Mouse (Mus musculus) left cerebral cortex, adult 8-10 months (tissue): ENCODE results near the gene Fa2h. TPM values are rescaled to one million over a fixed set of nuclear protein-coding genes. Genes with fewer than 3 reads are reported as not detected.

Experiments used
- DNase-seq, 2 experiments: peaks; one replicate each; pipeline ENCODE4 v3.0.0; 2022; ENCODE audit warnings: low spot score in 2 of 2
- total RNA-seq, 4 experiments: library from RNA; stranded (reverse); gene quantifications; 2 replicates each; pipeline ENCODE4 v1.2.4; 2022

Gene Fa2h
- 10 to 100 TPM; 23.8 to 26.2 (median 24.8) TPM for total RNA-seq

DNA sequence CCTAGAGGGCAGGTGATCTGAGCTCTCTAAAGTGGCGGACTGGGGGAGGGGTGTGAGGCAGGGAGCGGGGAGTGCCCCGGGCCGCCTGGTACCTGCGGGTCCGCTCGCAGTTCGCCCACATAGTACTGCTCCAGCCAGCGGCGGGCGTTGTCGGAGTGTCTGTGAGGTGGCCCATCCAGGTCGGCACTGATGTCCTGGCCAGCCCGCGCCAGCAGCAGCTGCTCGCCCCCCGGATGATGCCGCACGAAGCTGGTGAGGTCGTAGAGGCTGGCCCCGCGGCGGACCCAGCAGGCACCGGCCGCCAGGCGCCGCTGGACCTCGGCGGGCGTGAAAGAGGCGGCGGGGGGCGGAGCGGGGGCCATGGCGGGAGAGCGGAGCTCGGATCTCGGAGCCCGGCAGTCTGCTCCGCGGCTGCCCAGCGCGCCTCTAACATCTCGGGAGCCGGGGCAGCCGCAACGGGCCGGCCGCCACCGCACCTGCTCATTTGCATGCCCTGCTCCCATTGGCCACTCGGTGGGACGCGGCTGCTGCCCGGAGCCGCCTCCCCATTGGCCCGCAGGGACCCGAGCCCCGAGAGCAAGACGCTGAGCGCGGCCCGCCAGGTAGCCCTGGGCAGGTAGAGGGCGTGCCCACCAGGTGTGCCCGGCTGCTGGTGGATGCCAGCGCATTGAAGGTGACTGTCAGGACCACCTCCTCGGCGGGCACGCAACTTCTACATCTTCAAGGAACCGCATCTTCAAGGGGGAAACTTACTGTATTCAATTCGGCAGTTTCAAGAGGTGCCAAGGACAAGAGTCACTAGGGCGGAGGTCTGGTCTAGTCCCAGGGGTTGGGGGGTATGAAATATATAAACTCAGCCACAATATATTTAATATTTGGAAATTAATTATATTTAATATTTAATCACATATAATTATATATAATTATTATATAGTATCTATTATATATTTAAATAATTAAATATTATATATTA lies at the start of gene Fa2h:
TSS of gene Fa2h (minus strand) at position 434 of the 973 bp plus-strand sequence.
- peak; percentile 52 to 74 for DNase-seq

DNA sequence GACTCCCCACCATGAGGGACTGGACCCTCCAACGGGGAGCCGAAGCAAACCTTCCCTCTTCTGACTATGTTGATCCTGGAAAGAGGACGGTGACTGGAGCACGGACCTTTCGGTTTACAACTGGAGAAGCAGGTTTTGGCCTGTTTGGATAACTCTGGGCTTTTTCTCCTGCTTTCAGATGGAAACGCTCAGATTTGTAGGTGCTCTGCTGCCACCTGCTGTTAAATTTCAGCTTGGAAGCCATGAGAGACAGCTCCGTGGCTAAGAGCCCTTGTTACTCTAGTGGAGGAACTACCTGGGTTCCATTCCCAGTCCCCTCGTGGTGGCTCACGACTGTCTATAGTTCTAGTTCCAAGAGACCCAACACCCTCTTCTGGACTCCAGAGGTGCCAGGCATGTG lies 45.6 kb upstream of the Fa2h start:
- DNase-seq: peak; percentile 36 to 79

DNA sequence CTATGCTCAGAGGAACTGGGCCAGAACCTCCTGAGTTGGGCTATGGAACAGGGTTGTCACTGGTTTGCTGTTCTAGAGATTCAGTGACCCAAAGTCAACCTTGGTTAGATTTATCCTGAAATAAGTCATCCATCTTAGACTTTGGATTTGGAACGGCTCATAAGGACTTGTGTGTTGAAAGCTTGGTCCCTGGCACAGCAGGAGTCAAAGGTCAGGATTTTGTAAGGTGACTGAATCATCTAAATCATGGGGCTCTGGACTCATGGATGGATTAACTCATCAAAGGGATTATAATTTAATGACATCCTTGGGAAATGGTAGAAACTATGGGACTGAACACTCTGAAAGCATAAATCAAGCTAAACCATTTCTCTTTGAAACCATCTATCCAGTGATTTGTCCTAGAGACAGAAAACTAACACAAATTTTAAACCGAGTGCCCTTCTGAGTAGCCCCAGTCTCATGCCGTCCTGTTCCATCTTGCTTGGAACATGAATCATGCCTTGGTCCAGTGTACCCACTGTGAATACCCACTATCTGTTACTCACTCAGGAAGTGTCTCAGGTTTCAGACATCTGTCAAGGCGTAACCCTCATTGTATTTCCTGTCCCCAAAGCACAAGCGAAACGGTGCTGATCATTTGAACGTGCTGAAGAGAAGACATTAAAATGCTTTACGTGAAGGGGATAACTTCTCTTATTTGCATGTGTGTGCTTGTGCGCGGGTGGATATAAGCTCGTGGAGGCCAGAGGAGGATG lies 41.6 kb upstream of the Fa2h start:
- DNase-seq: no peak

DNA sequence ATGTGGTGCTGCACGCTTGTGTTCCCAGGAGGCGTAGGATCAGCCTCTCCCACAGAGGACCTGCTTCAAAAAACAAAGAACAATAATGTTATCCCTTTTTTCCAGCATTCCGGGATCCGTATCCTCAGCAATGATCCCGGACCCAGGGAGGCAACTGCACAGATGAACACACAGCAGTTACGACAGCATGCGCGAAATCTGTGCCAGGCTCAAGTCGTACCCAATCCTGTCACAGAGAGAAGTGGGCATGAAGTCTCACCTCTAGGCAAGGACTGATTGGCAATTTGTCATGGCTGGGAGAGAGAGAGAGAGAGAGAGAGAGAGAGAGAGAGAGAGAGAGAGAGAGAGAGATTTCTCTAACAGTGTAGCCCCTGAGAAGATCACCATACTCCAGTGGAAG lies 31.0 kb upstream of the Fa2h start:
- no peak for DNase-seq

DNA sequence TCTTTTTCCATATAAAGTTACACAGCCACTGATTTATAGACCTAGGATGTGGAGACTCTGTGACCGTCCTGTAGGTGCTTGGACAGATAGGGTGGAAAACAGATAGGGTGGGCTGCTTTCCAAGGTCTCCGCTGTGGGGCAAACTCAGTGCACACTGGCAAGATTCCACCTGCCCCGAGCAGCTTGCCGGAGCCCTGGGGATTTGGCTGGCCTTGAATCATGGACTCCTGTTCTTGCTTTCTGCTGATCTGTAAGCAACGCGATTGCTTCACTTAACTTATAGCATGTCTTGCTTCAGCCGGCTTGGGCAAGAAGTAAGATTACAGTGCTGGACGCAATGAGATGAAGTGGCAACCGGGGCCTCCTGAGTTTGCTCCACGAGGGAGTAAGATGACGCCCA lies 30.6 kb upstream of the Fa2h start:
- DNase-seq: no peak

DNA sequence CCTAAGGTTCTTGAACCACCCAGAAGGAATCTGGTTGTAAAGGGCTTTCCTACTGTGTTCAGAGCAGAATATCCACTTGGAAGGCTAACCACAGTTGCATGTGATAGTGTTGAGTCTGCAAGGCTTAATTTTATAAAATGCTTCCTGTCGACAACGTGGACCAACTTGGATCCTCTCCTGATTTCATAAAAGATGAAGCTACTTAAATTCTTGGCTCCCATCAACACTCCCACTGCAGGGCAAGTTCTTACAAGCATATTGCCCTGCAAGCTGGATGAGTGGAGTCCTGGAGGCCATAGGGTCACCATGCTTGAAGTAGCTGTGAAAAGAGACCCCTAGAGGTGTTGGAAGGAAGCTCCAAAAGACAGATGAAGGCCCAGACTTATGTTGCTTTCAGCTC lies 29.0 kb upstream of the Fa2h start:
- DNase-seq: no peak

DNA sequence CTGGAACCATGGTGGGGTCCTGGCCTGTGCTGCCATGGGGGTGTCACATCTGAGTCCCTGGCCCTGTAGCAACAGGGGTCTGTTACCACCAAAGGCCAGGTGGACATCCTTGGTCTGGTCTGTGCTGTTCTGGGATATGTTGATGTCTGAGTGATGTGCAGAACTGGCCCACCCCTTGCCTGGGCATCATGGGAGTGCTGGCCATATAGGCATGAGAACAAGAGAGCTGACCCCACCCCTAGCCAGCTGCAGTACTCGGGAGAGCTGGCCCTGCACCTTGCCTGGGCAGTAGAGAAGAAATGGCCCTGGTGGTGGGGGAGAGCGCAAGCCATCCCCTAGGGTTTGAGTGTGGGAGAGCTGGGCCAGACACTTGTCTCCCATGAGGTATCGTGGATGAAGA lies 25.5 kb upstream of the Fa2h start:
- no peak for DNase-seq

DNA sequence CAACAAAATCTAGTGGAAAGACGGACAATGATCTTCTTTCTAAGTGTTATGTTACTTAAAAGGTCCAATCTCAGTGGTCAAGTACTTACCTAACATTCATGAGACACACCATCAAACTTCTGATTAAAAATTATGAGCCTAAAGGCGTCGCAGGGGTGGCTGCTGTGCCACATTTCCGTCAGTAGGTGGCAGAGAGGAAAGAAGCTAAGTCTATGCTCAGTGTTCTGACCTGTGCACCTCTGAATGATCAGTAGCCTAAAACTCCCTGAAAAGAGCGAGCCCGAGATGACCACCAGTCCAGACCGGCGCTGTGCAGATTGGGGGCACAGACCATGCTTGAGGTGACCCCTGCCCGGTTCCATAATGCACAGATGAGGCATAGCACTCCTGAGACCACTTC lies 25.0 kb upstream of the Fa2h start:
- no peak for DNase-seq

DNA sequence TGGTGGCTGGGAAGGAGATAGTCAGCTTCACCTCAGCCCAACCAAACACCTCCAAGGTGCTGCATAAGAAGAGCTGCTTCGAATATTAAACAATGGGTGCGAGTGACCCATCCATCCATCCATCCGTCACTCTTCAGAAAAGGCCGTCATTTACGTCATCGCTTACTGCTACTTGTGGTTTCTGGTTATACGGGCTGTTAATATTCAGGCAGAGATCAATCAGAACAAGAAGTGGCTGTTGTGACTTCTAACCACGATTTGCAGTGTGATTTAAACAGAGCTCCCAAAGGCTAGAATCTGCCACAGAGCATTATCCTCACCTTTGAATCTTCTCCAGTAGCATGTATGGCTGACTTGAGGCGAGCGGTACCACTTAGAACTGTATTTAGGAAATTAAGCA lies 23.6 kb upstream of the Fa2h start:
- no peak for DNase-seq

DNA sequence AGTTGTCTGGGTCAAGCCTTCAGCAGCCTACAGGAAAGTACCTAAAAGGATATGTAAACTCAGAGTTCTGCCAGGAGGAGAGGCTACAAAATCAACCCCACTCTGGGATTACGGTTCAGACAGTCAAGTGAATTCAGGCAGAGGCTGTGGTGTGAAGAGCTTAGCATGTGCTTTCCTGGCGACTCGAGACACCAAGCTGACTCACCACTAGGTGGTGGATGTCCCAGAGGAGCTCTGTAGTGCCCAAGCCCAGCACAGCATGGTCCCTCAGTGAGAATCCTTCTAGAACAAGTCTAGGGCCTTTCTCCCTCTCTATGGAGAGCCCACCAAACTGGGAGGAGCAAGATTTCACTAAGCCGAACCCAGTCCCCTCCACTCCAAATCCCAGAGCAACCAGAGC lies 9.8 kb upstream of the Fa2h start:
- DNase-seq: no peak

DNA sequence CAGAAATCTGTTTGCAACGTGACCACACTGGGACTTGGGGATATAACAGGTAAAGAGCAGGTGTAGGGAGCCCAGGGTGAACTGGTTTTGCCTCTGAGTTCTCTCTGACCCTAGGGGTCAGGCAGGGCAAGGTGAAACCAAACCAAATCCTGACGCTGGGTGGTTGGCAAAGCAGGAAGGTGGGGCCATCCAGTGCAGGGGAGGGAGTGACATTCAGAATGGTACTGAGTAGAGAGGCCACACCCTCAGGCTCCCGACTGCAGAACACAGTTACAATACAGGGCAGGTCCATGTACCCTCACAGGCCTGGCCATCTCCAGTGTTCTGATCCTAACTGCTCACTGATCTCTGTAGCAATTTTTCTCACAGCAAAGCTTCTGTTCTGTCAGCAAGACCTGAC lies 2.4 kb downstream of the Fa2h start:
- no peak for DNase-seq

DNA sequence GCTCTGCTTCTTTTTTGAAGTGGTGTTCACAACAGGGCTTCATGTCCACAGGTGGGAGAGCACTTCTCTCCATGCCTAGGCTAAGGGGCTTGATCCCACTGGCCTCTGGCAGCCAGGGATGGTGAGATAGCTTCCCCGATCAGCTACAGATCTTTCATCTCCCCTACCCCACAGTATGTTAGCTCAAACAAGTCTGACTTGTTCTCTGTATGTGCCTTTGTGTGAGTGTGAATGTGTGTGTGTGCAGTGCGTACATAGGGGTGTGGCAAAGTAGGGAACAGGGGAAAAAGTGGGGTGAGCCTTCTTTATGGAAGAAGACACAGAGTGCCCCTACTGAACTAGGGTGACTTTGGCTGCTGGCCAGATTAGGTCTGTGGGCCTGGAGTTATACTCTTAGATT lies 2.8 kb downstream of the Fa2h start:
- no peak for DNase-seq

DNA sequence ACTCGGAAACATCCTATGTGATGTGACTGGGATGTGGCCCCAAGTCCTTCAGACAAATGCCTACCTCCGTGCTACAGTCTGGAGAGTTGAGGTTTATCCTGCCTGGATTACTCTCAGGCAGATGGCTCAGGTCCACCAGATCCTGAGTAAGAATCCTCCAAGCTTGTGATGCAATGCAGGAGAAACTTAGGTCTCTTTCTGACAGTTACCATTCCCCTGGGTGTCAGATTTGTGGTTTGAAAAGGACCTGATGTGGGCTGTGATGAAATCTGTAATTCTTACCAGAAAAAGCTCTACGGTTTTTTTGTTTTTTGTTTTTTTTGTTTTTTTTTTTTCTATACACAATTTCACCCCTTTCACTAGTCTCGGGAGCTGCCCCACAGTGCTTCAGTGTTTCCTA lies 4.0 kb downstream of the Fa2h start:
- no peak for DNase-seq

DNA sequence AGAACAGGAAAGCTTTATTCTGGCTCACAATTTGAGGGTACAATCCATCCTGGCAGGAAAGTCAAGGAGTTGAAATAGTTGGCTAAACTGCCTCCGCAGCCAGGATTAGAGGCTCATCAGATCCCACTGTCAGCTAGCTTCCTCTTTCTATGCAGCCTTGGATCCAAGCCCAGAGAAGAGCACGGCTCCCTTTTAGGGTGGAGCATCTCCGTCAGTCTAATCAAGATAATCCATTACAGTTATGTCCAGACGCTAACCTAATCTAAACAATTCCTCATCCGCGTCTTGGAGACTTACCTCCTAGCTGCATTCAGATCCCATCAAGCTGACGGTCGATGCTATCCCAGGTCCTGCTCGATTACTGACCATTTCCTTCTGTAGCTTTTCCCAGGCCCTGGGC lies 7.7 kb downstream of the Fa2h start:
- DNase-seq: no peak

DNA sequence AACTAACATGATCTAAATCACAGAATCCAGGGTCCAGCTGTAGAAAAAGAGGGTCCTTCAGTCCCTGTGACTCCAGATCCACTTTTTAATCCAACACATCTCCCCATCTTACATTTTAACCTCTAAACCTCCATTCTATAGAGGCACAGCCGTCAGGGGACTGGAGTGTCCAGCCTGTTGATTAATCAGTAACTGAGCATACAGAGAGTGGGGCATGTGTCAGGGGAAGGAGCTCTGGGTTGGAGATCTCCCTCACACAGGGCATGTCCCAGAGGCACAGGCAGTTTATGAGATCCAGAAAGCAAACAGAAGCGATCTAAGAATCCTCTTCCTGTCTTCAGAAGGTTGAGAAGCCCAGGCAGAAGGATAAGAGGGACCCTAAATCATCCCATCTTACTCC lies 9.0 kb downstream of the Fa2h start:
- DNase-seq: no peak

DNA sequence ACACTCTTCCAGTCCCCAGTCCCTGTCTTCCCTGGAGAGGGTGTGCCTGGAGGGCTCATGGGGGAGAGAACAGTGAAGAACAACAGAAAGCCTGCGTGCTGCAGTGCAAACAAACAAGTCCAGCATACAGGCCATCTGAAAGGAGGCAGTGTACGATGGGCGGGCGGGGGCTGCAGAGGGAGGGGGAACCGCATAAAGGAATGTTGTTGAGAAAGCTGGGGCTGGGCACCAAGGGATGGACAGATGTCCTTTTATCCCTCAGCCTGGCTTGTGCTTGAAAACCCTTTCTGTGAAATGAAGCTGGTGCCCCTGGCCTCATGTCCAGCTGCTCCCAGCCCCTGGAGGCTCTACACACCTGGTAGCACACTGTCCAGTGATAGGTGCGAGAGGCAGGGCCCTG lies 18.4 kb downstream of the Fa2h start:
- DNase-seq: no peak

DNA sequence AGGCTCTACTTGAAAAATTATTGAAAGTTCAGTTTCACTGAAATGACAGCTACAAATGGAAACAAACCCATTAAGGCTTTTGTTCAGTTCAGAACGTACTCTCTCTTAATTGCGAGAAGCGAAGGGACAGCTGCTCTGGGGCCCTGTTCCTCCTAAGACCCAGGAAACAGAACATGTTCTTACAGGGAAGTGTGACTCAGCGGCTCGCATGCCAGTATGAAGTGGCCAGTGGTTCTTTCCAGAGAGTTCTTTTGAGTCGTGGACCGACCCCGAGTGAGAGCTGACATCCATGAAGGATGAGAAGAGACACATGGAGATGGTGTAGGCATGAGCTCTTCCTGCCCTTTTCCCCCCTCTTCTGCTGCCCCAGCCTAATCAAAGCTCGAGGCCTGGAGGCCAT lies 23.9 kb downstream of the Fa2h start:
- DNase-seq: no peak

DNA sequence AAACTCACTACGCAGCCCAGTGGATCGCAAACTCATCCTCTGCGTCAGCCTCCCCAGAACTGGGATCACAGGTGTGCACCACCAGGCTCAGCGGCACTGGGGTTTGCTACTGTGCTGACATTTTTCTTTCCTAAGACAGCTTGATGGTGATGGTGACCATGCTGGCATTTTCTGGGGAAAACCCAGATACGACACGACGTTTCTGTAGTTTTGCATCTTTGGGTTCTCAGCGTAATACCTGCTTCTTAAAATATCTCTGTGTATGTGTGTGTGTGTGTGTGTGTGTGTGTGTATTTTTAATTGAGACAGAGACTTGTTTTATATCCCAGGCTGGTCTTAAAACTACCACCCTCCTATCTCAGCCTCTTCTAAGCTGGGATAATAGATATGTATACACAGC lies 26.3 kb downstream of the Fa2h start:
- no peak for DNase-seq

DNA sequence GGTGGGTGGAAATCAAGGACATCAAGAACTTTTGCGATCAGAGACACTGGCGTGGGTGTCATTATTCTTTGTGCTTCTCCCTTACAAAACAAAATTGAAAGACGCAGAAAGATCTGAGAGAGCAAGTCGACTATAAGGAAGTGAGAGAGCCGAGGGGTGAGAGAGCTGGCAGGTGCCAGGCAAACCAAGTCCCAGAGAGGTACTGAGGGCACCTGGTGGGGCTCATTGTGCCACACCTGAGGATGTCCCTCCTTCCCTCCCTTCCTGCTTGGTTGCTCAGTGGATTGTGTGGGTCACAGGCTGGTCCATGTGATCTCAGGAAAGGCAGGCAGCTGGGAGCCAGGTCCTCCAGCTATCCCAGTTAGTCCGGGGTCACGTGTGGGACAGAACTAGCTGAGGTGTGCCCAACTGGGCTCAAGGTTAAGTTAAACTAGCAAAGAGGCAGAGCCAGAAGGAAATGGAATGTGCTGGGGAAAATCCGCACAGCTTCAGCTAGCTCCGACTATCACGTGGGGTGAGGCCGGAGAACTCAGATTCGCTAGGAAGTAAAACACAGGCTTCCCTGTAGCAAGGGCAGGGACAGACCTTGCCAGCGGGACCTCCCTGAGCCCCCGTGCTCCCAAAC lies 26.9 kb downstream of the Fa2h start:
- DNase-seq: no peak

DNA sequence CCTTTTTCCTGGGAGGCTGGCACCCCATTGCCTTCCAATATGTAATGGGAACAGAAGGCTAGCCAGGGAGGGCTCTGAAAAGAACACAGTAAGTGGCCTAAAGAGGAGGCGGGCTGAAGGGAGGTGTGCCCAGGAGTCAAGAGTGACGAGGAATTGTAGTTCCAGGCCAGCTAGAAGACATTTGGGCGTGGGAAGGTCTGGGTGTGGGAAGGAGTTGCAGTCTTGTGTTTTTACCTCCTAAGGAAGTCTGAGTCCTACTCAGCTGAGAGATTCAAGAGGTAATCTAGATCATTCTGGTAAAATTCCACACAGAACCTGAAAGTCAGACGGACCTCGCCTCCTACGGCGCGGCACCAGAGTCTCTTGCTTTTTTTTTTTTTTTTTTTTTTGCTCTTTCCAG lies 30.1 kb downstream of the Fa2h start:
- DNase-seq: peak in 1 of 2 experiments; percentile 25

DNA sequence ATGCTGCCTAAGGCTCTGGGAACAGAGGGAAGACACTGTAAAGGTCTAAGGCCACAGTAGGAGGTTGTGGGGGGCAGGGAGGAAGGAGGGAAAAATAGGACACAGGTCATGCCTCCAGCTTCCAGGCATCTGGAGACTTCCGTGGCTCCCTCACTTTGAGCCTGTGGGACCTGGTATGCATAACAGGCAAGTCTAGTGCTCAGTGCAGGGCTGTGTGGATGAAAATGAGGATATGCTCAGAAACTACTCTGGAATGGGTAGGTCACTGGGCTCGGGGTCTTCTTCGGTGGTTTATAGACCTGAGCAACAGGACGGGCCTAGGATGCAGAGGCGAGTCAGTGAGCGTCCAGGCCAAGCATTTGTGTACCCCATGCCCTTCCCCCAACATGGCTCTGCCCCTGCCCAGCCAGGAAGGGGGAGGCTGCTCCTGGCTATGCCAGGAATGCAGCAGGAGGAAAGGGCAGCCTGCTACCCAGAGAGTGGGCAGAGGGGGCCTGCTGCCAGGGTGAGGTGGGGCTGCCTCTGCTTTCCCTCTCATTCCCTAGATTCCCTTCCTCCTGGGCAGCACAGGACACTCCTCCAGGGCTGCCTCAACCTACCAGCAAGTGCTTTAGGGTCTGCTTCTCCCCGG lies 32.9 kb downstream of the Fa2h start:
- DNase-seq: no peak

DNA sequence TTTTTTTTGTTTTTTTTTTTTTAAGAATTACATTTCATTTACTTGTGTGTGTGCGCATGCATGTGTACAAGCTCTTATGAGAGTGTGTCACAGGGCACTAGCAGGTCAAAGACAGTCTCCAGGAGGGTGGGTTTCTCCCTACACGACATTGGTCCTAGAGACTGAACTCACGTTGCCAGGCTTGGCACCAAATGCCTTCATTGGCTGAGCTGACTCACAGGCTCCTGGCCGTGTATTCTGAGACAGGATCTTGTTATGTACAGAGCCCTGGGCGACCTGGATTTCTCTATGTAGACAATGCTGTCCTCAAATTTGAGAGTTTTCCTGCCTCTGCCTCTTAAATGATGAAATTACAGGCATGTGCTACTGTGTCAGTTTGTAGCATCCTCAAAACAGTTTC lies 33.7 kb downstream of the Fa2h start:
- DNase-seq: no peak
